Mouse (Mus musculus) cerebellum, adult 8-10 months (tissue): ENCODE measurements around the gene Galnt6.
A peak's percentile ranks its signal among the peaks of the same experiment; 100 is the strongest.

Experiments used
- DNase-seq: peaks from one replicate; pipeline ENCODE4 v3.0.0; 2022

Gene Galnt6

GRCm38 (mm10) chr15:100679005-100679404 lies 50.2 kb downstream of the Galnt6 start:
- no peak for DNase-seq

DNA sequence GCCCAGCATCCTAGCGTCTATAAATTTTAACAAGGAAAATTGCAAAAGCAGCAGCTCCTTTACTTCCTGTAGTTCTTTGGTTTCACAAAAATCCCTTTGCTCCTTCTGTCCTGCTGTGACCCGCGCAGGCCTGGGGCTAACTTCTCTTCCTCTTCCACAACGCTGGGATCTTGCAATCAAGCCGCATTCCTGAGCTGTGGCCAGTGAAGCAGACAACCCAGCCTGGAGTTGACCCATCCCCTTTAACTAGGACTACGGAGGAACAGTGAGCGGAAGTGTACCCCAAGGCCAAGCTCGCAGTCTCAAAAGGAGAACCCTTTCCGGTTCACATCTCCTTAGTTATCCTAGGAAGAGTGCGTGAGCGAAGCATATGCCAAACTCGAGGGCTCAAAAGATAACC lies 50.6 kb downstream of the Galnt6 start:
- DNase-seq: no peak

GRCm38 (mm10) chr15:100677675-100678074 lies 51.5 kb downstream of the Galnt6 start:
- DNase-seq: no peak

DNA sequence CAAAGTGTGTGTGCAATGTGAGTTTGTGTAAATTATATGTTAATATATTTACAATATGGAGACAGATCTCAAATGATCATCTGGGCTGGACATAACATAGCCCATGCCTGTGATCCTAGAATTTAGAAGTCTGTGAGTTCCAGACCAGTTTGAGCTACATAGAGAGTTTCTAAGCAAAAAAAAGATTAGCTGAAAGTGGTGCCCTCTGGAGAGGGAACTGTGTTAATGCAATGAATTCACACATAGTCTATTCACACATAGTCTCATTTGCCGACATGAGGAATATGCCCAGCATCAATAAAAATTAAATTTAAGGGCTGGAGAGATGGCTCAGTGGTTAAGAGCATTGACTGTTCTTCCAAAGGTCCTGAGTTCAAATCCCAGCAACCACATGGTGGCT lies 52.7 kb downstream of the Galnt6 start:
- DNase-seq: no peak

DNA sequence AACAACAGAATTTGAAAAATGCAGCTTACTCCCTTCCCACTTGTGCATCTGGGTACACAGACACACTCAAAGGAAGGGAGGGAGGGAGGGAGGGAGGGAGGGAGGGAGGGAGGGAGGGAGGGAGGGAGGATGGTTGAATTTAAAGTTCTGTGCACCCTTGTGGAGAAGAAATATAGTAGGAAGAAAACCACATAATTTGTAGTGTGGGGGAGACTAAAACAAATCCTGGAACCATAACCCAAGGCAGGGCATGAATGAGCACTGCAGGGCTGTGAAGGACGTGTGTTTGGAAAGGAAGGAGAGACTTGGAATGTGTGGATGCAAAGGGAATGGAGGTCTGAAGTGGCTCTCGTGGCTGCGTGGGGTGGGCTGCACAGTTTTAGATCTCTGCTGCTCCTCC lies 53.7 kb downstream of the Galnt6 start:
- no peak for DNase-seq

- no peak for DNase-seq
Measured at GRCm38 (mm10) chr15:100674566-100674965, 54.6 kb downstream of the Galnt6 start.

DNA sequence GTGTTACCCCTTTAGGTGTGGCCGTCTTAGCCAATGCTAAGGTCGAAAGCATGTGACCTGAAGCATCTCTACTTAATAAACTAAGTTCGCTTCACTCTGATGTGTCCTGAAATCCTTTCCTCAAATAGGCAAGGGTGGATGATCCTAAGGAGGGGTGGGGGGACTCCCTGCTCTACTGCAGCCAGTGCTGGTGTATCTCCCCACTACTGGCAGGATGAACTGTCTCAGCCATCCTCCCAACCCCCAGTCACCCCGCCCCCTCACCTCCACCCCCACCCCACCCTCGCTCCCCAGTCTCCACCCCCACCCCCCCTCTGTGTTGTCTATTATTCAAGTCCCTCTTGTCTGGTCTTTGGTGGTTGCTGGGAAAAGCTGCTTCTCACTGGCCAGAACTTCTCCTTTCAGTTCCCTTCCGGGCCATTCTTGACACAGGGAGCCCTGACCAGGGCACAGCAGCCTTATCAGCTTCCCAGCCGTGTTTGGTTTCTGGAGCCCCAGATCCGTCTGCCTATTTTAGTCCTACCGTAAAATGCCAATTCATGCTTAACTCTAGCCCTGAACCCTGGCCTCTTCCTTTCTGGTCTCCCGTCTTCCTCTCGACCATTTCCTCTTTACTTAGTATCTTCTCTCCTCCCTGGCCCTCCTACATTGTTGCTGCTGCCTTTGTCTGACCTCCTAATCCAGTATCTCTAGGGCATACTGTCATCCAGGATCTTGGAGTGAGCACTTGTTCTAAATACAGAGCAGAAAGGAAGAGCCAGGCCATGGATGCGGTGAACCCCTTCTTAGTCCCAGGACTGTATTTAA lies 55.4 kb downstream of the Galnt6 start:
- no peak for DNase-seq

DNA sequence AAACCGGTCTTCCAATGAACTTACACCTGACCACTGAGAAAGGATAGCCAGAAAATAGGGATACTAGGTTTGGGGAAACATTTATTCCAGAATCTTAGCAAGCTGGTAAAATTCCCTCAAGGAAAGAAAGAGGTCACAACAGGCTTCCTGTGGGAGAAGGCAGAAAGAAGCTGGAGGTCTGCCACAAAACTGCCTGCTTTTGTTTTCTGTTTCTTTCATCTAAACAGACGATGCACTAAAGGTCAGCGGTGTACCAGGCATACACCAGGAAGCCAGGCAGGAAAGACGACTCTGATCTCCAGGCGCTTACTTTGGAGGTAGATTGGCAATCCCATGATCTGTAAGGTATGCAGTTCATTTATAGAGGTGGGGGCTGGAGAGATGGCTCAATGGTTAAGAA lies 58.3 kb downstream of the Galnt6 start:
- DNase-seq: no peak

DNA sequence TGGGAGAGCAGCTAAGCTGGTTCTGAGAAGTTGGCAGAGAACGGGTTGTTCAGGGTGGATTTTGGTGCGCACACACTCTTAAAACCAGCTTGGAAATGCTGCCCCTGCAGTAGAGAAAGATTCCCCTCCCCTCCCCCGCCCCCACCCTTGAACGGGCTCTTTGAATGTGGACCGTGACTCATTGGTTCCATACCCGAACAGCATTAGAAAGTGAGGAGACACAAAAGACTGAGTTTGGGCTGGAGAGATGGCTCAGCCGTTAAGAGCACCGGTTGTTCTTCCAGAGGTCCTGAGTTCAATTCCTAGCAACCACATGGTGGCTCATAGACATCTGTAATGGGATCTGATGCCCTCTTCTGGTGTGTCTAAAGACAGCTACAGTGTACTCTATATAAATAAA lies 59.2 kb downstream of the Galnt6 start:
- no peak for DNase-seq

- no peak for DNase-seq
Measured at GRCm38 (mm10) chr15:100669337-100669736, 59.8 kb downstream of the Galnt6 start, which contains the start of gene Bin2. Bin2 (minus strand) TSS chr15:100669553.

GRCm38 (mm10) chr15:100667871-100668545 lies 61.2 kb downstream of the Galnt6 start:
- no peak for DNase-seq

- DNase-seq: no peak
Measured at GRCm38 (mm10) chr15:100667420-100667819, 61.8 kb downstream of the Galnt6 start.

DNA sequence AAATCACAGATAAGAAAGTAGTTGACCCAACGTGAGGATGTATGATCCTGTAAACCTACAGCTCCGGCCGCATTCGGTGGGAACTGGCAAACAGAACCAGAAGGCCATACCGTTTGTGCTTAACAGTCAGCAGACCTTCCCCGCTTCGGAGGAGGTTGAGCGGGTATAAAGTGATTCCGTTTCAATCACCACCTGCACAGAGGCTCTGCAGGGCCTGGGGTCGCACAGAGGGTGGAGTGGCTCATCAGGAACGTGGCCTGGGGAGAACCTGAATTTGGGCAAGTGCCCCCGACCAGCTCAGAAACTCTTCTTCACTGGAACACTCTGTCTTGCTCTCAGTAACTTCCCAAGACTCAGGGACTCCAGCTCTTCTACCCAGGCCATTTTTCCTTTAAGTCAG lies 62.3 kb downstream of the Galnt6 start:
- DNase-seq: no peak

DNA sequence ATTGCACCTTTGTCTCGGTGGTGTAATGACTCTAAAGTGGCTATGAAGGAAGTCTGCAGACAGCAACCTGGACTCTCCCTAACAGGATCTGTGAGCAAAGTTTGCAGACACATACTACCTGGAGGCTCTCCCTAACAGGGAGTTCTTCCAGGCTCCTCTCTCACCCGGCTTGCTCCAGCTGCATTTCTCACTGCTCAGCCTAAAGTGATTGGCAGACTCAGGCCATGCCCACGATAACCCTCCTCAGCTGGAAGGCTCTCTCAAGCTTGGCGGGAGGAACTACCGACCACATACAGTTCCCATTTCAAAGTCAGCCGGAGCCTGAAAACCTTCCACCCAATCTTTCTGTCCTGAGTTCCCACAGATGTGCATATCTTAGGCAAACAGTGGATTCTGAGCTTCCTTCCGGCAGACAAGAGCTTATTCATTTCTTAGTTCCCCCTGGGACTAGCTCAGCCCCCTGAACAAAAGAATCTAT lies 62.9 kb downstream of the Galnt6 start:
- DNase-seq: no peak

GRCm38 (mm10) chr15:100665411-100666218 lies 63.6 kb downstream of the Galnt6 start:
- no peak for DNase-seq

GRCm38 (mm10) chr15:100664813-100665274 lies 64.3 kb downstream of the Galnt6 start:
- no peak for DNase-seq

DNA sequence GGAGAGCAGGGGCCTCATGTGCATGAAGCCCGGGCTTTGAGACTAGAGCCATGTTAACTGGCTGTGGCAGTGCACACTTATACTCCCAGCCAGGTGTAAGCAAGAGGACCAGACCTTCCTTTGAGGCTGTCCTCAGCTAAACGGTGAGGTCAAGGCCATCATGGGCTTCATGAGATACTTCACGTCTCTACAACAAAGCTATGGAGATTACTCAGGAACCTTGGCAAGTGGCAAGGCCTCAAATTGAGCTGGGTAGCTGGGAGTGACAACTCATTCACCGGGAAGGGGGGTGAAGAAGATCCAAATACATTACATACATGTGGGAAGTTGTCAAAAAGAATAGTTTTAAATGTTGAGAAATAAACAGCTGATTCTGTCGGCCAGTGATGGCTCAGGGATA lies 68.4 kb downstream of the Galnt6 start:
- DNase-seq: no peak

DNA sequence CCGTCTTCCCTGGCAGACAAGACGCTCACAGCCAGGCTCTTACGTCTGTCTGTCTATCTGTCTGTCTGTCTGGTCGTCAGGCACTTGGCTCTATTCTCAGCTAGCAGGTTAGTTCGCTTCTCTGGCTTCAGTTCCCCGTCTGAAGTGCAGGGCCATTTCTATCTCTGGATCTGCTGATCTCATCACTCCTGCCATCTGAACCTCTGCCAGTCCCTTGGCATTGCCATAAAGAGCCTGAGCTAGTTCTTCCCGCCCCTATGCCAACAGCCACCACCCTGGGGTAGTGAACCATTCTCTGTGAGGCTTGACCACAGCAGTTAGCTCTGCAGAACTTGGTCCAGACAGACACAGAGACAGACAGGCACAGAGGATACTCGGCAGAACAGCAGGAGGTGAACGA lies 68.9 kb downstream of the Galnt6 start:
- DNase-seq: peak; percentile 23

GRCm38 (mm10) chr15:100655201-100655600 lies 74.0 kb downstream of the Galnt6 start:
- DNase-seq: no peak

GRCm38 (mm10) chr15:100654271-100654670 lies 74.9 kb downstream of the Galnt6 start:
- no peak for DNase-seq

DNA sequence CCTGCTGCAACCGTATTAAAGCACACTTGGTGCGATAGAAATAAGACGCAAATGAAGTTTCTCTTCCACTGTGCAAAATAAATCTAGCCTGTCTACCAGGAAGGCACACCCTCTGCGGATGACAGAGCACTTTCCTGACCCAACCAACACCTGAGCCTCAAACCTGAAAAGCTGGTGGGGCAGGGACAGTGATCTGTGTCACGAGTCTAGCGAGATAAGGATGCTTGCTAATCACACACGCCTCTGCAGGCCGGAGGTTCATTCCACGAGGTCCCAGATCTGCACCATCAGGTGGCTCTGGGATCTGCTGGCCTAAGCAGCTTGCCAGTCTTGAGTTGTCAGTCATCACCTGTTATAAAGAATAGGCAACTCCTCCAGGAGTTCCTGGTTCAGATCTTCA lies 77.6 kb downstream of the Galnt6 start:
- no peak for DNase-seq

GRCm38 (mm10) chr15:100650111-100650510 lies 79.1 kb downstream of the Galnt6 start:
- peak; percentile 25 for DNase-seq

- DNase-seq: peak; percentile 54
Measured at GRCm38 (mm10) chr15:100646161-100646560, 83.0 kb downstream of the Galnt6 start.
